Mouse (Mus musculus): ENCODE measurements around the gene Ccl6.

Gene Ccl6

DNA sequence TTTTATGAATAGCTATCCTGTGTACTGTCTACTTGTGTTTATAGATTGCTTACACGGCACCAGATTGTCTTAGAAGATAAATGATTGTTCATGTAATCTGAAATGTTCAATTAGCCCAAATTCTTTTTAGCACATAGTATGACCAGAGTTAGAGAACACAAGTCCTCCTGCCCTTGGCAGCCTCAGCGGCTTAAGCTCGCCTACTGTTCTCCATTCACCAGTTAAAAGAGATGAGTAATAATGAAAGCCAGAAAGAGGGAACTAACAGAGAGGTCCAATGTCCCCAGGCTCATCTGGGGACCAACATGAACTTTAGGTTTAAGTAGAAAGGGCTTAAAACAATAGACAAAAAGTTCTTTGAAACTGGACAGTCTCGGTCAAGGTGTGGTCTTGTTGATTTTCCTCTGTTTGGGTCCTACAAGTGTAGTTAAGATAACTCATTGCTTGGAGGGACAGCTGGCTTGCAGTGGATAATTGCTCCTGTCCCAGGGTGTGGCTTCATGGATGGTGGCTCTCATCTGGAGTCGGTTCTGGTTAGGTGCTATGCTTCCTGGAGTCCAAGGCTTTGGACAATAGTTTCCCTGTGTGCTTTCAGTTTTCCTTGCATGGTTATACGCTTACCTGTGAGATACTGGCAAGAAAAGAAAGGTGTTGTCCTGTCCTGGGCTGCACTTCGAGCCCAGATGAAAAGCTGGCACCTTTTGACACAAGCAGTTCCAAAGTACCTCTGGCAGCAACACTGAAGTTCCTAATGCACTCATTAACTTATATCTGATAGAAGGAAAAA lies 3.0 kb upstream of the Ccl6 start:
- no peak for DNase-seq (ENCODE audit: low spot score)

DNA sequence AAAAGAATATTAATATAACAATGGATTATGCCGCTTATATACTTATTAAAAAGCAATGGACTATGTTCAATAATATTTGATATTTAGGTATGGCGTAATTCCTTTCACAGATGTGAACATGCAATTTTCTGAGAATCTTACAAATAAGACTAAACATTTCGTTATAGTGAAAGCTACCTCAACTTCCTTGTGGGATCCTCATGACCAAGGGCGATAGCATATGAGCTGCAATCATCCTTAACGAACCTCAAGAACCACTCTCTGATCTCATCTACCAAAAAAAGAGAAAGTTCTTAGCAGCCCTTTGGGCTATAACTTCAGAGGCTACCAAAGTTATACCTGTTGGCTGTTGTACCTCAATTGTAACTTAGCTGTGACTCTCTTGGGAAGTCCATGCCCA lies 566 bp upstream of the Ccl6 start:
- DNase-seq (ENCODE audit: low spot score) = no peak

DNA sequence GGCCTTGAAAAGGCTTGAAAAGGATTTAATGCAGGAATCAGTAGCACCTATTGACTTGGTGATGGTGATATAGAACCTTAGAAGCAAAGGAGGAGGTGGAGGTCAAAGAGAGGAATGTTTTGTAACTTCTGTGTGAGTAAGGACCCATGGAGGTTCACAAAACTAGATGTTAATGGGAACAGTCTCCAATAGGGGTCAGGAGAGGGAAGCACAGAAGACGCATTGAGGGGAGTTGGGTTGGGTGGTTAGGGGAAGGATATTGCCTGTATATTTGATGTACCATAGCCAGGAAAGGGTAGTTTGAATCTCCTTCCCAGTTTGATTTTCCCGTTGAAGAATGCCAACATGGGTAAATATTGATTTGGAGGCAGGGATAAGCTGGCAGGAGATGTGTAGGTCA lies 8.7 kb downstream of the Ccl6 start:
- no peak for DNase-seq (ENCODE audit: low spot score)

DNA sequence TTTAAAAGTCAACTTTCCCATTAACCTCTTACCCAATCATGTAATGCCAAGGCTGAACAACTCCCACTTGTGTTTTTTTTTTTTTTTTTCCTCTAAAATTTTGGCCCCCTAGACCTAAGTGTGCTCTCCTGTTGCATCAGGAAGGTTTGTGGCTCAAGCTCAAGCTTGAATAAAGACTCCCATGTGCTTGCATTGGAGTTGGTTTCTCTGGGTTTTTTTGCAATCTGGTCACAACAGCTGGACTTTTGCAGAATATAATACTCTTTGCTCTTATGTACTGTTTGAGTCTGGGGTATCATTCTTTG lies 9.5 kb downstream of the Ccl6 start:
- DNase-seq (ENCODE audit: low spot score) = no peak

GRCm38 (mm10) chr11:83582626-83583449 lies 10.0 kb downstream of the Ccl6 start:
- DNase-seq (ENCODE audit: low spot score) = no peak

DNA sequence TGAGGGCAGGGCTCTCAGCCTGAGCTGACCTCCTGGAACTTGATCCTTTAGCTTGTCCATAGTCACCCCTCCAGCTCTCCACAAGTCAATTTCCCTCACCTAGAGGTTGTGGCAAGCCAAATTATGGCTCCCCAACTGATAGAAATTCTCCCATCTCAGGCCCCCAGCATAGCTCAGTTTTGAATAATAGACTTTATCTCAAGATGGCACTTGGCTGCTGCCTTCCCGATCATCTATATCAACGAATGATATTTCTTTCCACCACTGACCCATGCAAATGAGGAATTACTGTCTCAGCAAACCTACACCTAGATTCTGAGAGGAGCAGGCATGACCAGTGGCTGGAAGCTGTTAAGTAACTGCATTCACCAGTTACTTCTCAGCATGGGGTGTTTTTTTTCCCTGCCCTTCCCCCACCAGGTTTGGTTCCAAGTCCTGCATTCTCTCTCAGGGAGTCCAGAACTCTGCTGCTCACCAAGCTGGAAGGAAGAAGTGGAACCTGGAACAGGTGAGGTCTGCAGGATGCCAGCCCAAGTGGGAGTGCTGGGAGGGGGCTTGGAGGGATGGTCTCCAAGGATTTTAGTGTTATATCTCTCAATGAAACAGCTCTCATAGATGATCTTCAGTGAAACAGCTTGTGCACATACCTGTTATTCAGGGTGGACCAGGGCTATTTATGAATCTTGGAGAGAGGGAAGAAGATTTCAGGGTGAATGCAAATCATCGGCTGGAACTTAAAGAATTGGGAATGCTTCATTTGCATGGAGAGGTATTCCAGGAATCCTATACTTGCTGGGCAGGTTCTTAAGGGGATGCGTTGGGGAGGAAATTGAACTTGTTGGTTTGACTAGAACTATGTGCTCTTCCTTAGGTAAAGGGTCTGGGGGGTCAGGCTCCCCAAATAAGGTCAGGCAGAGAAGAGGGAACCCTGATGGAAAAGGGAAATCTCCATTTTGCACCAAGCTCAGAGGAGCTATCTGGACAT lies 11.0 kb downstream of the Ccl6 start:
- DNase-seq (ENCODE audit: low spot score) = no peak

- DNase-seq (ENCODE audit: low spot score) = no peak
These were observed 12.1 kb downstream of the Ccl6 start for GRCm38 (mm10) chr11:83580699-83581232.

DNA sequence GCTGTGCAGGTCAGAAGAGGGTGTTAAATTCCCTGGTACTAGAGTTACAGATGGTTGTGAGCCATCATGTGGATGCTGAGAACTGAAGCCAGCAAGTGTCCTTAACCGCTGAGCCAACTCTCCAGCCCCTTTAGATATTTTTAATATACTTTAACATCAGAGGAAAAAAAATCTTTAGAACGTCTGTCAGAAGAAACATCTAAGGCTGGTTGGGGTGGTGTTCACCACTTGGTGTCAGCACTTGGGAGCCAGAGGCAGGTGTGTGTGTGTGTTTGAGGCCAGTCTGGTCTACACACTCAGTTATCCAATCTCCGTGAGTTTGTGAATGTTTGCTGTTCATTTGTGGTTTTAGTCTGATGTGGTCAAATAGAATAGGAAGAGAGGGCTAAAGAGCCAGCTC lies 13.9 kb downstream of the Ccl6 start:
- DNase-seq (ENCODE audit: low spot score) = no peak

DNA sequence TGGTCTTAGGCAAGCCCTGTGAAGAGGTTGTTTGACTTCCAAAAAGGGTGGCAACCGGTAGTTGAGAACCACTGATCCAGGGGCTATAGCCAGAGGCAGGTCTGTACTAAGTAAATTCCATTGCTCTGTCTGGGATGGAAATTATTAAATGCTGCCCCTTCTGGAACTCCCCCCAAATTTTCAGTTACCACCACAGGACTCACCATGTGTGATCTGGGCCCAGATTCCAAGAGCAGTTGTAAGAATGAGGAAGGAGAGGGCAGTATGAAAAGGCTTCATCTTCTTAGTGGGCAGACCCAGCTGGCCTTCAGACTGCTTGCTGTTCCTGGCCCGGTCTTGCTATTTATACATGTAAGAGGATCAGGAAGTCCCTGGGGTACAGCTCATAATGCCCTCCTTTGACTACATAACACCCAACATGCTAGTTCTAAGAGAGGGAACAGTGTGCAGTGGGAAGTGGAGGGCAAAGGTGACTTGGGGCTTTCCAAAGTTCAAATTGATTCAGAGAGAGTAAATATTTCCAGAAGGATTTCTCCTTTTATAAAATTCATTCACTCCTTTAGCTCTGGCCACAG lies 14.6 kb downstream of the Ccl6 start, which contains the start of gene Ccl9:
Ccl9 (minus strand) TSS at position 451 of the 575 bp plus-strand sequence.
- DNase-seq (ENCODE audit: low spot score) = no peak

- DNase-seq (ENCODE audit: low spot score) = no peak
These were observed 15.8 kb downstream of the Ccl6 start for GRCm38 (mm10) chr11:83576927-83577555.

GRCm38 (mm10) chr11:83572834-83573233 lies 20.1 kb downstream of the Ccl6 start:
- DNase-seq (ENCODE audit: low spot score) = no peak

DNA sequence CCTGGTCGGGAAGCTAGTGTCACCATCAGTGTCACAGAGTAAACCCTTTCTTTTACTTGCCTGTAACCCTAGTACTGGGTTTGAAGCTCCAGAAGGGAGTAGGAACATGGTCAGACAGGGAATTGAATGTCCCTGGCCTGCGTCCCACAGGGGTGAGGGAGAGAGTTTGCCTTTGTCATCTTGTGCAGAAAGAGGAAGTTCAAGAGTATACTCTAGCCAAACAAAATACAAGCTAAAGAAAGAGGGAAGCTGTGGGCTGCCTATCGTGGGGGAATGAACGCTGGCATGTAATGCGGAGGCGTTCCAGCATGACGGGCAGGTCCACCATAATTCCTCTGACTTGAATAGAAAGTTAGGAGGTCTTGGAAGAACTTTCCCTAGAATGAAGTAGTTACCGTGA lies 20.7 kb downstream of the Ccl6 start:
- DNase-seq (ENCODE audit: low spot score) = no peak

- DNase-seq (ENCODE audit: low spot score) = no peak
These were observed 22.7 kb downstream of the Ccl6 start for GRCm38 (mm10) chr11:83570189-83570588.

GRCm38 (mm10) chr11:83569249-83569648 lies 23.6 kb downstream of the Ccl6 start:
- DNase-seq (ENCODE audit: low spot score) = no peak

DNA sequence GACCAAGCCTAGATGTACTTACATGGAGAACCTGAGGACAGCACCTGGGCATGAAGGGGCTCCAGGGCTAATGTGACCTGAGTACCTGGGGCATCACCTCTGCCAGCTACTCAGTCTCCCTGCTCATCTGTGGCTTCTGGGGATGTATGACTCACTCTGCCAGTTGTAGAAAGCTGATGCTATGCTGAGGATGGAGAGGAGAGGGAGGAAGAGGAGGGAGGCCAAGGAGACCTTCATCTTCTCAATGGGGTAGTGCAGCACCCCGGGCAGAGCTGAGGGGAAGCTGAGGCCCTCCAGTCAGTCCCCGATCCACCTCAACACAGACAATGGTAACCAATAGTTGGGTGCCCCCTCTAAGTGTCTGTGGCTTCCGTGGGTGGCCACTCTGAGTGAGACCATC lies 24.1 kb downstream of the Ccl6 start:
- DNase-seq (ENCODE audit: low spot score) = no peak

DNA sequence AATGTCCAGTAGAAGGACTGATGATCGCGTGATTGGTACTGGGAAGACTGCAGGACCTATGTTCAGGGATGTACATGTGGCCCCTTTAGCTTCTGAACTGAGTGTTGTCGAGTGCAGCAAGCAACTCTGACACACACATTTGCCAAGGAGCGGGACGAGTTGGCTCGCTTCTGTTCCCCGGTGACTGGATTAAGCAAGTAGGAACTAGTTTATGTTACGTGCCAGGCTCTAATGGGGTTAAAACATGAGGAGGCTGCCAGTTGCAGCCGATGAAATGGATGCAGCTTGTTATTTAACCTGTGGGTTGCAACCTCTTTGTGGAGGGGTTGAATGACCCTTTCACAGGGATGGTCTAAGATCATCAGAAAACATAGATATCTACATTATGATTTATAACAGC lies 24.8 kb downstream of the Ccl6 start:
- no peak for DNase-seq (ENCODE audit: low spot score)

GRCm38 (mm10) chr11:83567311-83567710 lies 25.6 kb downstream of the Ccl6 start:
- no peak for DNase-seq (ENCODE audit: low spot score)

GRCm38 (mm10) chr11:83566617-83567016 lies 26.3 kb downstream of the Ccl6 start:
- no peak for DNase-seq (ENCODE audit: low spot score)

DNA sequence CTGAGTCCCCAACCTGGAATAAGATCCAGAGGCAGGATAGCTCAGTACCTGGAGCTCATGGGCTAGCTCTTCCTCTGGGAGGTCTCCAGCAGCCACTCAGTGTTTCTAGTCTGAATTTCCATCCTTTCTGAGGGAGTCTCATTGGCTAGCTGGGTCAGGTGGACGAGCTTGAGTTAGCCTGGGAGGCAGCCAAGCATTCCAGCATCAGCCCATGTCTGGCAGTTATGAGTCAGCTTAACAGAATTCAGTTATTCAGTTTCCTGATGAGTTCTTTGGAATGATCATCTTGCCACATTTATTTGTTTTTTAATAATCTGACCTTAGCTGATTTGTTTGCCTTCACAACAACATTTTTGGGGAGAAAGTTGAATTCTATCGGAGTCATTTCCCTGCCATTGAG lies 29.1 kb downstream of the Ccl6 start:
- no peak for DNase-seq (ENCODE audit: low spot score)

GRCm38 (mm10) chr11:83562311-83562887 lies 30.5 kb downstream of the Ccl6 start:
- no peak for DNase-seq (ENCODE audit: low spot score)

GRCm38 (mm10) chr11:83560405-83560804 lies 32.5 kb downstream of the Ccl6 start:
- no peak for DNase-seq (ENCODE audit: low spot score)

Measured in urinary bladder, postnatal 25 days (tissue).